Mouse (Mus musculus): ENCODE measurements around the gene Vars.
"Not testable (repeated sequence)": the region's sequence is repeated elsewhere in the genome, so short reads cannot be mapped to it uniquely, and the experiment has no call there.

Vars gene

DNA sequence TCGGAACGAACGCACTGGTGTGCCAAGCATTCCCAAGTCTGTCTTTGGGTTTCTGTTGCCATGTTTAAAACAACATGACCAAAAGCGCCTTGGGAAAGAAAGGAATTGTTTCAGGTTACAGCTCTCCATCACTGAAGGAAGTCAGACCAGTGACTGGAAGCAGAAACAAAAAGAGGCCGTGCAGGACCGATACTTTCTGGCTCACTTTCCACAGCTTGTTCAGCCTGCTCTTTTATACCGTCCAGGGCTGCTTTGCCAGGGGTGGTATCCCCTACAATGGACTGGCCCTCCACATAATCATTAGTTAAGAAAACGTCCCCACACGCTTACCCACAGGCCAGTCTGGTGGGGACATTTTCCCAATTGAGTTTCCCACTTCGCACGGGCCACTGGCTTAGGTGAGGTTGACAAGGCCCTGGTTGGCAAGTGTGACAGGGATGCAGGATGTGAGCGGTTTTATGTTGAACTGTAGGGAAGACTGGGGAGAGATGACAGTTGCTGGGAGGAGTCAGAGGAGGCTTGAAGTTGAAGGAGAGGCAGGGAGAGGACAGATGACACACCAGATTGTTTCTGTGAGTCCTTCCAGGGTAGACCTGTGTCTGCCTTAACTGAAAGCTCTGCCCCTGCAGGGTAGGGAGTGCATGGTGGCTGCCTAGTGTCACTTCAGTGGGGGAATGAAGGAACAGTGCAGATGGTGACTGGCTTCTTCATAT lies 1.5 kb downstream of the Vars start:
- TF ChIP-seq CTCF (conservative IDR thresholded peaks at IDR 0.05; ENCODE audit: low read length) = no peak
- TF ChIP-seq NANOG (IDR thresholded peaks at IDR 0.05; ENCODE audit: borderline replicate concordance, low read length) = no peak
- no peak for TF ChIP-seq POU5F1 (IDR thresholded peaks at IDR 0.05; ENCODE audit: borderline replicate concordance, low read length)
- Histone ChIP-seq H3K4me1 (replicated peaks; ENCODE audit: low read depth, low read length) (peaks cover 66% of the 10 kb centered on the region), H3K9me3 (ENCODE audit: low read length) (no peaks in the 10 kb centered on the region), H3K27me3 (ENCODE audit: insufficient read depth, low read length) (no peaks in the 10 kb centered on the region), H3K36me3 (ENCODE audit: insufficient read depth, low read length) (peaks cover 71% of the 10 kb centered on the region), H3K4me3 (replicated peaks; ENCODE audit: low read length) (peak overlapping the region; percentile 97)

GRCm38 (mm10) chr17:35003022-35003838 lies 2.4 kb downstream of the Vars start:
- Histone ChIP-seq H3K27me3 (ENCODE audit: insufficient read depth, low read length) (no peaks in the 10 kb centered on the region), H3K4me3 (replicated peaks; ENCODE audit: low read length) (peak overlapping the region; percentile 97), H3K36me3 (ENCODE audit: insufficient read depth, low read length) (peaks cover 71% of the 10 kb centered on the region), H3K4me1 (replicated peaks; ENCODE audit: low read depth, low read length) (peaks cover 64% of the 10 kb centered on the region), H3K9me3 (ENCODE audit: low read length) (no peaks in the 10 kb centered on the region)
- TF ChIP-seq NANOG (IDR thresholded peaks at IDR 0.05; ENCODE audit: borderline replicate concordance, low read length) = no peak
- no peak for TF ChIP-seq POU5F1 (IDR thresholded peaks at IDR 0.05; ENCODE audit: borderline replicate concordance, low read length)
- no peak for TF ChIP-seq CTCF (conservative IDR thresholded peaks at IDR 0.05; ENCODE audit: low read length)

DNA sequence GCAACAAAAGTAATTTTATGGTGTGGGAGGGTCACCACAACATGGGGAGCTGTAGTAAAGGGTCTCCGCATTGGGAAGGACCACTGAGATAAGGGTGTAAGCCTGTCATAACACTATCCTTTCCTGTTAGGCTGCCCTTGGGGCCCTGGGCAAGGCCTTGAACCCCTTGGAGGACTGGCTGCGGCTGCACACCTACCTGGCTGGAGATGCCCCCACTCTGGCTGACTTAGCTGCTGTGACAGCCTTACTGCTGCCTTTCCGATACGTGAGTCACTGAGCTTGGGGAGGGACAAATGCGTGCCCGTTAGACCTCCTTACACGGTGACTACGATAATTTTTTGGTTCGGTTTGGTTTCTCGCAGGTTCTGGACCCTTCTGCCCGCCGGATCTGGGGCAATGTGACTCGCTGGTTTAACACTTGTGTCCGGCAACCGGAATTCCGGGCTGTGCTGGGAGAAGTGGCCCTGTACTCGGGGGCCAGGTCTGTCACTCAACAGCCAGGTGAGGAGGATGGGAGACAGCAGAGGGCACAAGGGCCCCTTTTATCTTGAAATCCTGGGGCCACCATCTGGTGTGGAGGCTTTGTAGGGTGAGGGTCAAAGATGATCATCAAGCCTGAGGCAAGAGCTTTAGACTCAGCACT lies 3.4 kb downstream of the Vars start:
- Histone ChIP-seq H3K4me1 (replicated peaks; ENCODE audit: low read depth, low read length) (peaks cover 56% of the 10 kb centered on the region), H3K36me3 (ENCODE audit: insufficient read depth, low read length) (peaks cover 71% of the 10 kb centered on the region), H3K4me3 (replicated peaks; ENCODE audit: low read length) (0 out of 2 replicates have a peak overlapping the region, but pooled peaks have one; percentile 35), H3K9me3 (ENCODE audit: low read length) (no peaks in the 10 kb centered on the region), H3K27me3 (ENCODE audit: insufficient read depth, low read length) (no peaks in the 10 kb centered on the region)
- TF ChIP-seq CTCF (conservative IDR thresholded peaks at IDR 0.05; ENCODE audit: low read length) (no peak), NANOG (IDR thresholded peaks at IDR 0.05; ENCODE audit: borderline replicate concordance, low read length) (no peak), POU5F1 (IDR thresholded peaks at IDR 0.05; ENCODE audit: borderline replicate concordance, low read length) (no peak)

DNA sequence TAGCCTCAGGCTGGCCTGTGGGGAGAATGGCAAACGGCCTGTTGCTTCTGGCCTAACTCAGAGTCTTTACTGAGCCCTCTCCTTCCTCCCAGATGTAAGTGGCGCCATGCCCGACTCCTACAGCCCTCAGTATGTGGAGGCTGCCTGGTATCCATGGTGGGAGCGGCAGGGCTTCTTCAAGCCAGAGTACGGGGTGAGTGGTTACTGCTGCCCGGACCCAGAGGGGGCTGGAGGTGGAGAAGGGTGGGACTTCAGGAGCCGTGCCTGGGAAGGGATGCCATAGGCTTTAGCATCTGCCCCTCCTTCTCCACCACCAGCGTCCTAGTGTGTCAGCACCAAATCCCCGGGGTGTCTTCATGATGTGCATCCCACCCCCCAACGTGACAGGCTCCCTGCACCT lies 4.4 kb downstream of the Vars start:
- Histone ChIP-seq H3K4me3 (replicated peaks; ENCODE audit: low read length) (peak overlapping the region; percentile 35; the same call in 1 of the 2 replicates), H3K36me3 (ENCODE audit: insufficient read depth, low read length) (peaks cover 79% of the 10 kb centered on the region), H3K27me3 (ENCODE audit: insufficient read depth, low read length) (no peaks in the 10 kb centered on the region), H3K4me1 (replicated peaks; ENCODE audit: low read depth, low read length) (peaks cover 49% of the 10 kb centered on the region), H3K9me3 (ENCODE audit: low read length) (no peaks in the 10 kb centered on the region)
- no peak for TF ChIP-seq CTCF (conservative IDR thresholded peaks at IDR 0.05; ENCODE audit: low read length)
- TF ChIP-seq POU5F1 (IDR thresholded peaks at IDR 0.05; ENCODE audit: borderline replicate concordance, low read length) = no peak
- TF ChIP-seq NANOG (IDR thresholded peaks at IDR 0.05; ENCODE audit: borderline replicate concordance, low read length) = no peak

DNA sequence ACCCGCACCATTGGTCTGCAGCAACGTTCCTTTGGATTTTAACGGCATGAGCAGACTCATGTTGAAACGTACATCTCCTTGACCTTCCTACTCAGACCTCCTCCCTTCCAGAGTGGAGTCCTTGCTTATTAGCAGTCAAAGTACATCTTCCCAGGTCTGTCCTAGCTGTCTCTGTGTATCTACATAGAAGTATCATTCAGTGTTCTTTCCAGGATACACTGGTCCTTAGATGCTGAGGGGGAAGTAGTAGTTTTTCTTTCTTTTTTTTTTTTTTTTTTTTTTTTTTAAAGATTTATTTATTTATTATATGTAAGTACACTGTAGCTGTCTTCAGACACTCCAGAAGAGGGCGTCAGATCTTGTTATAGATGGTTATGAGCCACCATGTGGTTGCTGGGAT lies 5.1 kb downstream of the Vars start:
- H3K27me3 ChIP-seq (ENCODE audit: insufficient read depth, low read length); H3K9me3 ChIP-seq (ENCODE audit: low read length); H3K4me3 ChIP-seq (replicated peaks; ENCODE audit: low read length): not testable (repeated sequence)
- Histone ChIP-seq H3K4me1 (replicated peaks; ENCODE audit: low read depth, low read length) (peaks cover 56% of the 10 kb centered on the region), H3K36me3 (ENCODE audit: insufficient read depth, low read length) (peaks cover 87% of the 10 kb centered on the region)

DNA sequence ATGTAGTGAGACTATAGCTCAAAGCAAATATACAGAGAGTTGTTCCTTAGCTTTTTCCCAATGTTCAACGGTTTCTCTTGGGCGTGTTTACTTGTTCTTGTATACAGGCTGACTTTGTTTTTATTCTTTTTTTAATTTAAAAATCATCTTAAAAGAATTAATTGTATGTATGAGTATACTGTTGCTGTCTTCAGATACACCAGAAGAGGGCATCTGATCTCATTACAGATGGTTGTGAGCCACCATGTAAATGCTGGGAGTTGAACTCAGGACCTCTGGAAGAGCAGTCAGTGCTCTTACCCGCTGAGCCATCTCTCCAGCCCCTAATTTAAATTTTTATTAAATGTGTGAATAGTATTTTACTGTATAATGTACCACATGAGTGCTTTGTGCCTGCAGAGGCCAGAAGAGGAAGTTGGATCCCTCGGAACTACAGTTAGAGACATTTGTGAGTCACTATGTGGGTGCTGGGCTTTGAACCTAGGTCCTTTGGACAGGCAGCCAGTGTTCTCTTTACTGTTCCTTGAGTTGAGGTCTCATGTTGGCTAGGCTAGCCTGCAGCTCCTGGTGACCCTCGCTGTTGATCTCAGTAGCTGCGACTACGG lies 6.7 kb downstream of the Vars start:
- H3K4me3 ChIP-seq (replicated peaks; ENCODE audit: low read length) = no peak overlapping the region
- H3K9me3 ChIP-seq (ENCODE audit: low read length) = no peaks in the 10 kb centered on the region
- H3K27me3 ChIP-seq (ENCODE audit: insufficient read depth, low read length) = no peaks in the 10 kb centered on the region
- peaks cover 67% of the 10 kb centered on the region for H3K4me1 ChIP-seq (replicated peaks; ENCODE audit: low read depth, low read length)
- no peak for TF ChIP-seq NANOG (IDR thresholded peaks at IDR 0.05; ENCODE audit: borderline replicate concordance, low read length)
- TF ChIP-seq POU5F1 (IDR thresholded peaks at IDR 0.05; ENCODE audit: borderline replicate concordance, low read length) = no peak
- peaks cover 99% of the 10 kb centered on the region for H3K36me3 ChIP-seq (ENCODE audit: insufficient read depth, low read length)

DNA sequence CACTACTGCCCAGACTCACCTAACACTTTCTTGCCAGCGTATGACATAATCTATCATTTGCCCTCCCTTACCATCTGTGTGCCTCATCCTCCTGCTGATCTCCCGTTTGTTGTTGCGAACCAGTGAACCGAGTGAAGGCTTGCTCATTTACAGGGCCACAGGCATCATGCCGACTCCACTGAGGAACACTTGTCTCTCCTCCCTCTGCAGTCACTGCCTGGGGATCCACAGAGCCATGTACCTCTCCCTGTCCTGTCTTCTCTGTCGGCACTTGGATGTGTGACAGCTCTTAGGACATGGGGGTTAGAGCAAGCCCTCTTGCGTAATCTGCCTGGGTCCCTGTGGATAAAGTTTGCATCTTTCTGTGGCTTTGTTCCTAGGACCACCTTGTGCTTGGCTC lies 8.8 kb downstream of the Vars start:
- Histone ChIP-seq H3K27me3 (ENCODE audit: insufficient read depth, low read length) (no peaks in the 10 kb centered on the region), H3K4me1 (replicated peaks; ENCODE audit: low read depth, low read length) (peaks cover 67% of the 10 kb centered on the region), H3K9me3 (ENCODE audit: low read length) (no peaks in the 10 kb centered on the region), H3K36me3 (ENCODE audit: insufficient read depth, low read length) (peaks cover 99% of the 10 kb centered on the region), H3K4me3 (replicated peaks; ENCODE audit: low read length) (no peak overlapping the region)
- no peak for TF ChIP-seq NANOG (IDR thresholded peaks at IDR 0.05; ENCODE audit: borderline replicate concordance, low read length)
- no peak for TF ChIP-seq CTCF (conservative IDR thresholded peaks at IDR 0.05; ENCODE audit: low read length)
- TF ChIP-seq POU5F1 (IDR thresholded peaks at IDR 0.05; ENCODE audit: borderline replicate concordance, low read length) = no peak

DNA sequence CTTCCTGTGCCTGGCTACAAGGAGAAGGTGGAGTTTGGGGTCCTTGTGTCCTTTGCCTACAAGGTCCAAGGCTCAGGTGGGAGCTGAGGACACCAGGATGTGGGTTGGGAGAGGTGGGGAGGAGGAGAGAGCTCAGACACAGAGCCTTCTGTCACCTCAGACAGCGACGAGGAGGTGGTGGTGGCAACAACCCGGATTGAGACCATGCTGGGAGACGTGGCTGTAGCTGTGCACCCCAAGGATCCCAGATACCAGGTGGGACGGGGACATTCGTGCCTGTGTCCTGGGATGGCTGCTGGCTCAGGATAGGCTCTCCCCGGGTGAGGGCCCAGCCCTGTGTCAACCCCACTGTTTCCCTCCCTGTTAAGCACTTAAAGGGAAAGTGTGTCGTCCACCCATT lies 10.7 kb downstream of the Vars start:
- Histone ChIP-seq H3K9me3 (ENCODE audit: low read length) (no peaks in the 10 kb centered on the region), H3K4me1 (replicated peaks; ENCODE audit: low read depth, low read length) (peaks cover 72% of the 10 kb centered on the region), H3K27me3 (ENCODE audit: insufficient read depth, low read length) (no peaks in the 10 kb centered on the region), H3K36me3 (ENCODE audit: insufficient read depth, low read length) (peaks cover 100% of the 10 kb centered on the region), H3K4me3 (replicated peaks; ENCODE audit: low read length) (no peak overlapping the region)
- no peak for TF ChIP-seq CTCF (conservative IDR thresholded peaks at IDR 0.05; ENCODE audit: low read length)
